Mouse (Mus musculus) activated CD4-positive, CD25-positive, alpha-beta regulatory T cell, adult 9 weeks (primary cell): ENCODE results near the gene Obox6. TPM values are rescaled to one million over a fixed set of nuclear protein-coding genes. Genes with fewer than 3 reads are reported as not detected.

Experiments
- polyA plus RNA-seq: library from polyadenylated mRNA; unstranded; fragments of 100-300 nt; shearing (Covaris generic); gene quantifications from one replicate; pipeline ENCODE4 v1.2.1, GENCODE M21; 2017

Gene Obox6
- not detected for polyA plus RNA-seq

DNA sequence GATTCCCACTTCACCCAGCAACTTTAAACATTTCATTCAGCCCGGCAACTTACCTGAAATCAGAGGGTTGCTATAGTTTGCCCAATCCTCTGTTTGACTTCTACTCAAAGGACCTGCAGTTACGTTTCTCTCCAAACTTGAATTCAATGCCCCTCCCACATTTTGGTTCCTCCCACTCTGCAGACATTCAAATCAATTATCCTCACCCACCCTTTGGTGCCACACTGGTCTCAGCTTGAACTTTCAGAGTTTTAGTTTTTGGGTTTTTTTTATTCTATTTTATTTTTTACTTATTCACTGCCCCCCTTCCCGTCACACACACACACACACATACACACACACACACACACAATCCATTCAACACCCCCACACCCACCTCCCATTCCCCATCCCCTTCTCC is at the start of gene Obox6:
Obox6 (minus strand) TSS at position 101 of the 400 bp plus-strand sequence.

GRCm38 (mm10) chr7:15882317-15882716 is 42.8 kb upstream of the Obox6 start, which contains the start of gene Crxos:
TSS of gene Crxos (plus strand) at chr7:15882617.

DNA sequence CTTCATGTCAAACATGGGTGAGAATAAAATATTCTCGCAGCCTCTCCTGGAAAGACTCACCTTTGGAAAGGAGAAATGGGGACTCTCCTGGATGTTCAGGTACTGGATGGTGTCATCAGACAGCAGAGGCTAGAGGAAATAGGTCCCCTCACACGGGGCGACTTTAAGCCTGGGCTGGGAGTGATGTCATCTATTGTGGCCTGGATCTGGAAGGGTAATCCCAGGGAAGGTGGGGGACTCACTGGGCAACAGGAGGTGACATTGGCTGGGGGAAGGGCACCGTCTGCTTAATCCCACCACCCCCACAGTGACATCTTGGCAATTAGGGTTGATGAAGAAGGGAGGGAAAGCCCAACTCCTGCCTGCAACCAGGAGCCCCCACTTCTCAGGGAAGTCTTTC is 40.3 kb upstream of the Obox6 start, which contains the start of gene Crx:
Crx (minus strand) TSS at position 213 of the 400 bp plus-strand sequence.

Other genes starting within 250 kb of the Obox6 start
- not detected for gene Obox3, start 199.8 kb downstream of the Obox6 start, polyA plus RNA-seq
- not detected for gene Obox5, start 89.5 kb downstream of the Obox6 start, polyA plus RNA-seq
- gene Crx, start 40.3 kb upstream of the Obox6 start, polyA plus RNA-seq: not detected
- gene Crxos, start 42.9 kb upstream of the Obox6 start, polyA plus RNA-seq: not detected
- gene Selenow, start 82.7 kb upstream of the Obox6 start, polyA plus RNA-seq: 584 TPM
- 391 TPM for gene Nop53, start 106.4 kb upstream of the Obox6 start, polyA plus RNA-seq
- gene Ehd2, start 127.9 kb upstream of the Obox6 start, polyA plus RNA-seq: 0.09 TPM
- gene Bicra, start 208.2 kb upstream of the Obox6 start, polyA plus RNA-seq: 6.4 TPM
- gene Zfp541, start 222.1 kb upstream of the Obox6 start, polyA plus RNA-seq: not detected